ENCODE assay signal across 8 mouse cellular contexts in genomic region chr12:40445206-40445605, GRCm38 (mm10). TPM values are rescaled to one million over a fixed set of nuclear protein-coding genes. Genes with fewer than 3 reads are reported as not detected.
DNase-seq lines count a peak whose midpoint lies in the region; ATAC-seq and TF ChIP-seq lines count a peak whose summit lies in the region.

No protein-coding gene starts in this region.

- H3K4me2 ChIP-seq in forebrain, embryonic 16.5 days (ENCODE audit: low read length) = peak overlapping the region; percentile 94
- H3K4me2 ChIP-seq in limb, embryonic 14.5 days (replicated peaks; ENCODE audit: low read depth, low read length, severe bottlenecking) = peak overlapping the region; percentile 73
- peak overlapping the region; percentile 89 for H3K4me2 ChIP-seq in myocyte (ENCODE audit: low read depth)

- peak overlapping the region; percentile 74 for H3K9ac ChIP-seq in forebrain, embryonic 16.5 days (replicated peaks; ENCODE audit: low read depth, low read length)
- peak overlapping the region; percentile 62 for H3K9ac ChIP-seq in limb, embryonic 14.5 days (ENCODE audit: low read depth, low read length, severe bottlenecking)

- H3K4me1 ChIP-seq in forebrain, embryonic 16.5 days (replicated peaks; ENCODE audit: control insufficient read depth, insufficient read depth, low read length) = peaks cover 18% of the 10 kb centered on the region
- peaks cover 18% of the 10 kb centered on the region for H3K4me1 ChIP-seq in limb, embryonic 14.5 days (ENCODE audit: control insufficient read depth, insufficient read depth, low read length)

- H3K79me2 ChIP-seq in myocyte (ENCODE audit: control insufficient read depth, insufficient read depth) = peaks cover 8% of the 10 kb centered on the region

- H3K27ac ChIP-seq in forebrain, embryonic 16.5 days (ENCODE audit: low read length) = no peak overlapping the region
- peak overlapping the region; percentile 67 for H3K27ac ChIP-seq in limb, embryonic 14.5 days (replicated peaks; ENCODE audit: low read depth, low read length)

- H3K36me3 ChIP-seq in forebrain, embryonic 16.5 days (ENCODE audit: control insufficient read depth, insufficient read depth) = no peaks in the 10 kb centered on the region
- H3K36me3 ChIP-seq in limb, embryonic 14.5 days (ENCODE audit: control insufficient read depth, insufficient read depth, low read length) = no peaks in the 10 kb centered on the region
- no peaks in the 10 kb centered on the region for H3K36me3 ChIP-seq in myocyte (ENCODE audit: control insufficient read depth, insufficient read depth)

- TF ChIP-seq POLR2A in limb, embryonic 14.5 days (IDR thresholded peaks at IDR 0.05; ENCODE audit: borderline replicate concordance, extremely low read depth, insufficient read depth, insufficient read length) = no peak
- TF ChIP-seq POLR2A in myocyte (IDR thresholded peaks at IDR 0.05; ENCODE audit: insufficient read length, low read depth) = no peak

- H3K4me3 ChIP-seq in forebrain, embryonic 16.5 days (replicated peaks; ENCODE audit: low read length) = peak overlapping the region; percentile 98
- H3K4me3 ChIP-seq in limb, embryonic 14.5 days (replicated peaks; ENCODE audit: low read length) = peak overlapping the region; percentile 61
- H3K4me3 ChIP-seq in myocyte = peak overlapping the region; percentile 67

- ATAC-seq in forebrain, embryonic 16.5 days = peak; percentile 1; the same call in 1 of the 2 replicates
- peak; percentile 27 for ATAC-seq in limb, embryonic 14.5 days (ENCODE audit: low FRiP score, low read depth)

- H3K27me3 ChIP-seq in forebrain, embryonic 16.5 days (replicated peaks; ENCODE audit: control insufficient read depth, insufficient read depth, low read length) = no peaks in the 10 kb centered on the region
- H3K27me3 ChIP-seq in limb, embryonic 14.5 days (ENCODE audit: control insufficient read depth, insufficient read depth, low read length) = no peaks in the 10 kb centered on the region
- no peaks in the 10 kb centered on the region for H3K27me3 ChIP-seq in myocyte (ENCODE audit: control insufficient read depth, insufficient read depth, insufficient read length)

- H3K9me3 ChIP-seq in forebrain, embryonic 16.5 days (ENCODE audit: control insufficient read depth, low read length) = no peaks in the 10 kb centered on the region
- H3K9me3 ChIP-seq in limb, embryonic 14.5 days (ENCODE audit: control insufficient read depth, low read length) = no peaks in the 10 kb centered on the region

- DNase-seq in heart, adult 9 months (ENCODE audit: low spot score in 2 of 2) = peak; percentile 61 to 72
- no peak for DNase-seq in heart, postnatal 4 days
- DNase-seq in R1 (ENCODE audit: low read depth, low spot score) = peak; percentile 75
- DNase-seq in limb, embryonic 14.5 days (ENCODE audit: low spot score) = peak; percentile 44
- DNase-seq in frontal cortex, adult 2 months (ENCODE audit: extremely low spot score in 1 of 2, low spot score in 1 of 2) = no peak
- no peak for DNase-seq in layer of hippocampus, adult 8-10 months (ENCODE audit: low spot score in 2 of 2)

- peak overlapping the region; percentile 47 for H3ac ChIP-seq in myocyte (ENCODE audit: control insufficient read depth, insufficient read length)

- WGBS in forebrain, embryonic 16.5 days = under 1% methylated on average over 16 of the region's 16 CpGs
- under 1% methylated on average over 16 of the region's 16 CpGs for WGBS in limb, embryonic 14.5 days

TF ChIP-seq in myocyte, 11 proteins besides CTCF, POLR2A, EP300 and RAD21:
- TF ChIP-seq MAX (IDR thresholded peaks at IDR 0.05; ENCODE audit: low read depth) (no peak), CEBPB (IDR thresholded peaks at IDR 0.05; ENCODE audit: insufficient read depth, poor library complexity, severe bottlenecking) (no peak), REST (IDR thresholded peaks at IDR 0.05; ENCODE audit: insufficient read depth, insufficient read length) (no peak), E2F4 (IDR thresholded peaks at IDR 0.05; ENCODE audit: insufficient read depth) (no peak), POLR2AphosphoS2 (IDR thresholded peaks at IDR 0.05; ENCODE audit: insufficient read length, low read depth) (no peak), USF1 (IDR thresholded peaks at IDR 0.05; ENCODE audit: low read depth) (no peak), SRF (IDR thresholded peaks at IDR 0.05; ENCODE audit: control insufficient read depth, insufficient read length, low read depth) (no peak), TCF3 (IDR thresholded peaks at IDR 0.05; ENCODE audit: insufficient read length, low read depth) (no peak), MYOG (IDR thresholded peaks at IDR 0.05; ENCODE audit: control insufficient read depth in 1 of 3, insufficient read depth in 1 of 3, insufficient read length in 2 of 3, low read depth in 2 of 3) (no peak), TCF12 (IDR thresholded peaks at IDR 0.05; ENCODE audit: insufficient read depth, poor library complexity, severe bottlenecking) (no peak), MYOD1 (IDR thresholded peaks at IDR 0.05; ENCODE audit: control insufficient read depth in 1 of 3, insufficient read length in 2 of 3, low read depth in 2 of 3) (no peak)

RNA-seq across cellular contexts. Expression of gene Zfp277, which starts 0.5 kb away (rescaled TPM):
- total RNA-seq in heart, postnatal 4 days (2021) = 10 to 100 TPM; 18.7 to 19.6 TPM
- polyA plus RNA-seq in forebrain, embryonic 16.5 days (2015; fragmentation: Nextera tagmentation; extraction: Ambion mirVana) = 30.5 and 33.4 TPM in 2 replicates
- polyA plus RNA-seq in limb, embryonic 14.5 days (2012; rRNA removed) = 18.3 and 22.0 TPM in 2 replicates
- polyA plus RNA-seq in limb, embryonic 14.5 days (2014; fragmentation: Nextera tagmentation; extraction: Ambion mirVana) = 40.7 and 41.9 TPM in 2 replicates
- 12.0 TPM for polyA plus RNA-seq in myocyte (2012; fragmentation: generic; extraction: Trizol)
- polyA plus RNA-seq in frontal cortex, adult 2 months (2012; rRNA removed) = 17.0 and 17.3 TPM in 2 replicates
- 10 to 100 TPM; 26.3 to 28.7 (median 26.9) TPM for total RNA-seq in layer of hippocampus, adult 8-10 months (2022)

RNA-seq across cellular contexts. Expression of gene Dock4, which starts 0.5 kb away (rescaled TPM):
- total RNA-seq in heart, postnatal 4 days (2021) = 10 to 100 TPM; 21.0 to 24.0 TPM
- polyA plus RNA-seq in forebrain, embryonic 16.5 days (2015; fragmentation: Nextera tagmentation; extraction: Ambion mirVana) = 24.4 and 41.6 TPM in 2 replicates
- 7.7 and 9.0 TPM in 2 replicates for polyA plus RNA-seq in limb, embryonic 14.5 days (2012; rRNA removed)
- polyA plus RNA-seq in limb, embryonic 14.5 days (2014; fragmentation: Nextera tagmentation; extraction: Ambion mirVana) = 12.2 and 15.0 TPM in 2 replicates
- 0.73 TPM for polyA plus RNA-seq in myocyte (2012; fragmentation: generic; extraction: Trizol)
- 26.9 and 28.8 TPM in 2 replicates for polyA plus RNA-seq in frontal cortex, adult 2 months (2012; rRNA removed)
- 100 to 1,000 TPM; 196 to 242 (median 222) TPM for total RNA-seq in layer of hippocampus, adult 8-10 months (2022)

Comparison
In these comparisons a context has a peak if more than half of its experiments do, and no peak if none do; other contexts are left out.
1. DNase-seq: peak in heart, adult 9 months (2 of 2), R1 (single experiment) and limb, embryonic 14.5 days (single experiment); none in heart, postnatal 4 days (single experiment), frontal cortex, adult 2 months (0 of 2) and layer of hippocampus, adult 8-10 months (0 of 2).
2. Peak in every context shown above with its lines, with median percentiles within 50 percentile points of each other: H3K4me2 ChIP-seq and H3K4me3 ChIP-seq.